Mouse (Mus musculus): Measurements from ENCODE around the gene Trrap. TPM values are rescaled to one million over a fixed set of nuclear protein-coding genes. Genes with fewer than 3 reads are reported as not detected.
A peak's percentile ranks its signal among the peaks of the same experiment; 100 is the strongest.

Gene Trrap
- polyA plus RNA-seq, 1 experiment from 2014 or later = 109 TPM

GRCm38 (mm10) chr5:144885968-144886650 is 118.6 kb downstream of the Trrap start:
- no peak for DNase-seq
- H3K4me3 ChIP-seq (replicated peaks; ENCODE audit: low read depth, low read length) = no peak overlapping the region
- H3K4me1 ChIP-seq (ENCODE audit: control insufficient read depth, insufficient read depth, low read length) = no peaks in the 10 kb centered on the region
- H3K27ac ChIP-seq (replicated peaks; ENCODE audit: low read depth, low read length) = no peak overlapping the region
- ATAC-seq (ENCODE audit: low FRiP score, low TSS enrichment) = no peak
- no peak overlapping the region for H3K9ac ChIP-seq (replicated peaks; ENCODE audit: low read length)
- WGBS = 90% methylated on average over 9 of the region's 9 CpGs
- H3K4me2 ChIP-seq (ENCODE audit: low read length) = no peak overlapping the region
- H3K27me3 ChIP-seq (ENCODE audit: control insufficient read depth, insufficient read depth, low read length) = no peaks in the 10 kb centered on the region
- H3K36me3 ChIP-seq (ENCODE audit: control insufficient read depth, insufficient read depth, low read length) = peaks cover 94% of the 10 kb centered on the region
- H3K9me3 ChIP-seq (ENCODE audit: control insufficient read depth, low read length) = no peaks in the 10 kb centered on the region

DNA sequence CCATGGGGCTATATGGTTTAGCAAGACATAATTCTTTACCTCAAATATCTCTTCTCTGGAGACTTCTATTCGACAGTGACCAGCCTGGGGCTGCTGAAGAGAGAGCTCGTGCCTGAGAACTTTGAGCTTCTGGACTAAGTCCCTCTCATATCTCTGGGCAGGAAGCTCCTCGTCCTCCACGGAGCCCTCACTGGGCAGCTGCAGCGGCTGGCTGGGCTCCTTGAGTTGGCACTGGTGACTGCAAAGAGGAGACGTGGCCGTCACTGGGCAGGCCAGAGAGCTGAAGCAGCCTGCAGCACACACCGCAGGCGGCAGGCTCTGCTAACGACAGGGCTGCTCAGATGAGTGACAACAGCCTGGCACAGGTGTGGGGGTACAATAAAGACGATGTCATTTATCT is 123.7 kb downstream of the Trrap start:
- Histone ChIP-seq H3K9me3 (ENCODE audit: control insufficient read depth, low read length) (no peaks in the 10 kb centered on the region), H3K9ac (replicated peaks; ENCODE audit: low read length) (no peak overlapping the region), H3K4me1 (ENCODE audit: control insufficient read depth, insufficient read depth, low read length) (no peaks in the 10 kb centered on the region), H3K27me3 (ENCODE audit: control insufficient read depth, insufficient read depth, low read length) (no peaks in the 10 kb centered on the region), H3K36me3 (ENCODE audit: control insufficient read depth, insufficient read depth, low read length) (peaks cover 85% of the 10 kb centered on the region), H3K27ac (replicated peaks; ENCODE audit: low read depth, low read length) (no peak overlapping the region), H3K4me3 (replicated peaks; ENCODE audit: low read depth, low read length) (no peak overlapping the region), H3K4me2 (ENCODE audit: low read length) (no peak overlapping the region)
- ATAC-seq (ENCODE audit: low FRiP score, low TSS enrichment) (no peak), DNase-seq (no peak)
- WGBS = 87% methylated on average over 11 of the region's 11 CpGs

DNA sequence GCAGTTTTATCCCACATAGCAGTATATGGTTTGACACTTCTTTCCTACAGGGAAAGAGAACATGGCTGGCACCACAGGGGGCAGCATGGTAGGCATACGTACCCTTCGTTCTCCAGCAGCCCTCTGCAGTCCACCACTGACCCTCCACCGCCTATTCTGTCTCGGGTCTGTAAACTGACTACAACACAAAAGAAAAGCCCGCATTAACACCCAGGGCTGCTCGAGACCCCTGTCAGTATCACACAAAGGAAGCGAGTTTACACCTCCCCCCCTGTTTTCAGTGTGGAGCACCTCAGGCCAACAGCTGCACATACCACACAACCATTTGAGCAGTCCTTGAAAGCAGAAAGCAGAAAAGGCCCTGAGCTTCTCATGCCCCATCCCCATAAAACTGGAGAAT is 130.3 kb downstream of the Trrap start:
- peaks cover 42% of the 10 kb centered on the region for H3K36me3 ChIP-seq (ENCODE audit: control insufficient read depth, insufficient read depth, low read length)
- ATAC-seq (ENCODE audit: low FRiP score, low TSS enrichment) = no peak
- no peak overlapping the region for H3K27ac ChIP-seq (replicated peaks; ENCODE audit: low read depth, low read length)

GRCm38 (mm10) chr5:144898448-144899052 is 131.0 kb downstream of the Trrap start:
- Histone ChIP-seq H3K9me3 (ENCODE audit: control insufficient read depth, low read length) (no peaks in the 10 kb centered on the region), H3K4me2 (ENCODE audit: low read length) (no peak overlapping the region), H3K4me3 (replicated peaks; ENCODE audit: low read depth, low read length) (no peak overlapping the region), H3K4me1 (ENCODE audit: control insufficient read depth, insufficient read depth, low read length) (0 out of 2 replicates have a peak, but pooled peaks cover 3% of the 10 kb centered on the region), H3K9ac (replicated peaks; ENCODE audit: low read length) (no peak overlapping the region), H3K36me3 (ENCODE audit: control insufficient read depth, insufficient read depth, low read length) (peaks cover 35% of the 10 kb centered on the region), H3K27me3 (ENCODE audit: control insufficient read depth, insufficient read depth, low read length) (no peaks in the 10 kb centered on the region), H3K27ac (replicated peaks; ENCODE audit: low read depth, low read length) (no peak overlapping the region; the same call in 1 of the 2 replicates)
- WGBS = 41% methylated on average over 7 of the region's 7 CpGs
- ATAC-seq (ENCODE audit: low FRiP score, low TSS enrichment) (no peak), DNase-seq (no peak)

More for the DNA sequence above, 130.3 kb downstream of the Trrap start:
- H3K9me3 ChIP-seq (ENCODE audit: control insufficient read depth, low read length) = no peaks in the 10 kb centered on the region
- no peak overlapping the region for H3K4me2 ChIP-seq (ENCODE audit: low read length)
- peak; percentile 21 for DNase-seq
- no peak overlapping the region for H3K9ac ChIP-seq (replicated peaks; ENCODE audit: low read length)
- 11% methylated on average over 7 of the region's 7 CpGs for WGBS
- H3K4me1 ChIP-seq (ENCODE audit: control insufficient read depth, insufficient read depth, low read length) = 0 out of 2 replicates have a peak, but pooled peaks cover 3% of the 10 kb centered on the region
- no peaks in the 10 kb centered on the region for H3K27me3 ChIP-seq (ENCODE audit: control insufficient read depth, insufficient read depth, low read length)
- H3K4me3 ChIP-seq (replicated peaks; ENCODE audit: low read depth, low read length) = no peak overlapping the region

- 0 out of 2 replicates have a peak, but pooled peaks cover 3% of the 10 kb centered on the region for H3K4me1 ChIP-seq (ENCODE audit: control insufficient read depth, insufficient read depth, low read length)
- no peak overlapping the region for H3K4me2 ChIP-seq (ENCODE audit: low read length)
- H3K36me3 ChIP-seq (ENCODE audit: control insufficient read depth, insufficient read depth, low read length) = peaks cover 19% of the 10 kb centered on the region
- no peak overlapping the region for H3K27ac ChIP-seq (replicated peaks; ENCODE audit: low read depth, low read length)
- DNase-seq = no peak
- WGBS = 69% methylated on average over 7 of the region's 7 CpGs
- no peaks in the 10 kb centered on the region for H3K27me3 ChIP-seq (ENCODE audit: control insufficient read depth, insufficient read depth, low read length)
- H3K9me3 ChIP-seq (ENCODE audit: control insufficient read depth, low read length) = no peaks in the 10 kb centered on the region
- no peak for ATAC-seq (ENCODE audit: low FRiP score, low TSS enrichment)
- H3K4me3 ChIP-seq (replicated peaks; ENCODE audit: low read depth, low read length) = no peak overlapping the region
- H3K9ac ChIP-seq (replicated peaks; ENCODE audit: low read length) = no peak overlapping the region
These were observed 133.5 kb downstream of the Trrap start for GRCm38 (mm10) chr5:144901035-144901434.

- Histone ChIP-seq H3K4me3 (replicated peaks; ENCODE audit: low read depth, low read length) (no peak overlapping the region), H3K9ac (replicated peaks; ENCODE audit: low read length) (no peak overlapping the region), H3K9me3 (ENCODE audit: control insufficient read depth, low read length) (no peaks in the 10 kb centered on the region), H3K4me2 (ENCODE audit: low read length) (no peak overlapping the region), H3K27ac (replicated peaks; ENCODE audit: low read depth, low read length) (no peak overlapping the region), H3K27me3 (ENCODE audit: control insufficient read depth, insufficient read depth, low read length) (no peaks in the 10 kb centered on the region), H3K36me3 (ENCODE audit: control insufficient read depth, insufficient read depth, low read length) (peaks cover 12% of the 10 kb centered on the region), H3K4me1 (ENCODE audit: control insufficient read depth, insufficient read depth, low read length) (0 out of 2 replicates have a peak, but pooled peaks cover 3% of the 10 kb centered on the region)
- no peak for ATAC-seq (ENCODE audit: low FRiP score, low TSS enrichment)
- no peak for DNase-seq
- 53% methylated on average over 10 of the region's 10 CpGs for WGBS
These were observed 134.3 kb downstream of the Trrap start for GRCm38 (mm10) chr5:144901791-144902190.

DNA sequence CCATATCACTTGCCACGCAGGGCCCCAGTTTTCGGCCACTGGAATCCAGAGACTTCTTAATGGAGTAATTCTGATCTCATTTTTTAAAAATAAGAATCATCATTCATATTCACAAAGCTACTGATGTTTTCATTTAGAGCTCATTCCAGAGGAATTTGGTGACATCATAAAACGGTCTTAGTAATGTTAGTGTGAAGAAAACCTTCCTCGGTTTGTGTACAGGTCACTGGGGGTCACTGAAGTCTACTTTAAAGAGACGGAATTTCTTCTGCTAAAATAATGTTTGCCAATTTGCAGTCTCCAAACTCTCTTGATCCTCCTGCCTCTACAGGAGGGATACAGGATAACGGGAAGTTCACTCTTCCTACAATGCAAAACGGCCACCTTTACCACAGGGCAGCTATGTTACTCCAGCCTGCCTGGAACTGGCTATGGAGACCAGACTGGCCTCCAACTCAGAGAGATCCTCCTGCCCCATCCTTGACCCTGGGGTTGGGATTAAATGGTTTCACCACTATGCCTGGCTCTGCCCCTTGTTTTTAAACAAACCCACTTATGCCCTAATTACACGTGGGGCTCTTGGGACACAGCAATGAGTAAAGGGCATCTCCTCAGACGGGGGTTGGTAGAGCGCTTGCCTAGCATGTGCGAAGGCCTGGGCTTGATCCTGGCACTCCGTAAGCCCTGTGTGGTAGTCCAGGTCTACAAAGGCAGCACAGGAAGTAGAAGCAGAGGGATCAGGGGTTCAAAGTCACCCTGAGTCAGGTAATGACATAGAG is 137.0 kb downstream of the Trrap start:
- no peaks in the 10 kb centered on the region for H3K4me1 ChIP-seq (ENCODE audit: control insufficient read depth, insufficient read depth, low read length)
- H3K36me3 ChIP-seq (ENCODE audit: control insufficient read depth, insufficient read depth, low read length) = peaks cover 6% of the 10 kb centered on the region; the same call in 1 of the 2 replicates
- no peak overlapping the region for H3K9ac ChIP-seq (replicated peaks; ENCODE audit: low read length)
- 87% methylated on average over 12 of the region's 12 CpGs for WGBS
- ATAC-seq (ENCODE audit: low FRiP score, low TSS enrichment) = no peak
- H3K27me3 ChIP-seq (ENCODE audit: control insufficient read depth, insufficient read depth, low read length) = no peaks in the 10 kb centered on the region
- no peak overlapping the region for H3K4me2 ChIP-seq (ENCODE audit: low read length)
- no peak overlapping the region for H3K4me3 ChIP-seq (replicated peaks; ENCODE audit: low read depth, low read length)
- DNase-seq = no peak
- no peak overlapping the region for H3K27ac ChIP-seq (replicated peaks; ENCODE audit: low read depth, low read length)
- no peaks in the 10 kb centered on the region for H3K9me3 ChIP-seq (ENCODE audit: control insufficient read depth, low read length)

GRCm38 (mm10) chr5:144907591-144907990 is 140.1 kb downstream of the Trrap start:
- Histone ChIP-seq H3K9me3 (ENCODE audit: control insufficient read depth, low read length) (no peaks in the 10 kb centered on the region), H3K9ac (replicated peaks; ENCODE audit: low read length) (no peak overlapping the region), H3K4me3 (replicated peaks; ENCODE audit: low read depth, low read length) (no peak overlapping the region), H3K27ac (replicated peaks; ENCODE audit: low read depth, low read length) (no peak overlapping the region), H3K36me3 (ENCODE audit: control insufficient read depth, insufficient read depth, low read length) (no peaks in the 10 kb centered on the region), H3K4me1 (ENCODE audit: control insufficient read depth, insufficient read depth, low read length) (no peaks in the 10 kb centered on the region), H3K27me3 (ENCODE audit: control insufficient read depth, insufficient read depth, low read length) (no peaks in the 10 kb centered on the region), H3K4me2 (ENCODE audit: low read length) (no peak overlapping the region)
- 68% methylated on average over 2 of the region's 2 CpGs for WGBS
- ATAC-seq (ENCODE audit: low FRiP score, low TSS enrichment) (no peak), DNase-seq (no peak)

All from midbrain, embryonic 14.5 days (tissue).